Mouse (Mus musculus) intestine, postnatal 0 days (tissue): ENCODE measurements around the gene 1700093K21Rik. TPM values are rescaled to one million over a fixed set of nuclear protein-coding genes. Genes with fewer than 3 reads are reported as not detected.

Experiments used
- ATAC-seq: fragments of 200-750 bp; cut with Nextera tagmentation; 2 replicates; pipeline ENCODE4 v1.8.0; 2017; ENCODE audit warnings: mild to moderate bottlenecking, moderate TSS enrichment, moderate library complexity
- H3K27ac ChIP-seq: fragments of 300-500 bp; sonication (generic); 2 replicates; pipeline ENCODE4 v1.5.1; 2014; ENCODE audit warnings: mild to moderate bottlenecking, low read depth, low read length, moderate library complexity
- H3K27me3 ChIP-seq: fragments of 300-500 bp; sonication (generic); replicated peaks from 2 replicates; pipeline ENCODE4 v1.6.1; 2014; ENCODE audit warnings: low read length, mixed read lengths; ENCODE audit not compliant: control insufficient read depth, insufficient read depth
- H3K36me3 ChIP-seq: fragments of 300-500 bp; sonication (generic); 2 replicates; pipeline ENCODE4 v1.6.1; 2014; ENCODE audit warnings: mild to moderate bottlenecking, moderate library complexity; ENCODE audit not compliant: control insufficient read depth, insufficient read depth
- H3K4me1 ChIP-seq: fragments of 300-500 bp; sonication (generic); replicated peaks from 2 replicates; pipeline ENCODE4 v1.6.1; 2014; ENCODE audit warnings: antibody characterized with exemption, low read length, mixed read lengths; ENCODE audit not compliant: control insufficient read depth, insufficient read depth
- H3K4me2 ChIP-seq: fragments of 300-500 bp; sonication (generic); replicated peaks from 2 replicates; pipeline ENCODE4 v1.6.1; 2014; ENCODE audit warnings: low read depth, mild to moderate bottlenecking, moderate library complexity
- H3K4me3 ChIP-seq: fragments of 300-500 bp; sonication (generic); 2 replicates; pipeline ENCODE4 v1.5.1; 2014; ENCODE audit warnings: low read depth, low read length
- H3K9ac ChIP-seq: fragments of 300-500 bp; sonication (generic); 2 replicates; pipeline ENCODE4 v1.6.1; 2014; ENCODE audit warnings: mild to moderate bottlenecking, low read depth, low read length
- H3K9me3 ChIP-seq: fragments of 300-500 bp; sonication (generic); 2 replicates; pipeline ENCODE4 v1.6.1; 2016; ENCODE audit warnings: mixed run types; ENCODE audit not compliant: control insufficient read depth
- CTCF ChIP-seq: sonication (generic); IDR thresholded peaks from 2 replicates; pipeline ENCODE4 v1.5.1; 2016; ENCODE audit warnings: low read depth, mild to moderate bottlenecking, control low read depth, antibody characterized with exemption, moderate library complexity
- WGBS: fragments of 180-500 bp; shearing (Covaris S2); extraction: QIAGEN DNeasy Blood & Tissue Kit; methylation state at CpG from one replicate; pipeline ENCODE4 v1.1.7; 2014; 5-methylcytosine and 5-hydroxymethylcytosine counted together
- polyA plus RNA-seq: library from polyadenylated mRNA; unstranded; fragments of >200 nt; fragmentation: Nextera tagmentation; extraction: Ambion mirVana; gene quantifications from 2 replicates; pipeline ENCODE4 v1.2.1, GENCODE M21; 2015

Gene 1700093K21Rik
- 0.21 TPM in 1 of 2 replicates, not detected in the other for polyA plus RNA-seq

DNA sequence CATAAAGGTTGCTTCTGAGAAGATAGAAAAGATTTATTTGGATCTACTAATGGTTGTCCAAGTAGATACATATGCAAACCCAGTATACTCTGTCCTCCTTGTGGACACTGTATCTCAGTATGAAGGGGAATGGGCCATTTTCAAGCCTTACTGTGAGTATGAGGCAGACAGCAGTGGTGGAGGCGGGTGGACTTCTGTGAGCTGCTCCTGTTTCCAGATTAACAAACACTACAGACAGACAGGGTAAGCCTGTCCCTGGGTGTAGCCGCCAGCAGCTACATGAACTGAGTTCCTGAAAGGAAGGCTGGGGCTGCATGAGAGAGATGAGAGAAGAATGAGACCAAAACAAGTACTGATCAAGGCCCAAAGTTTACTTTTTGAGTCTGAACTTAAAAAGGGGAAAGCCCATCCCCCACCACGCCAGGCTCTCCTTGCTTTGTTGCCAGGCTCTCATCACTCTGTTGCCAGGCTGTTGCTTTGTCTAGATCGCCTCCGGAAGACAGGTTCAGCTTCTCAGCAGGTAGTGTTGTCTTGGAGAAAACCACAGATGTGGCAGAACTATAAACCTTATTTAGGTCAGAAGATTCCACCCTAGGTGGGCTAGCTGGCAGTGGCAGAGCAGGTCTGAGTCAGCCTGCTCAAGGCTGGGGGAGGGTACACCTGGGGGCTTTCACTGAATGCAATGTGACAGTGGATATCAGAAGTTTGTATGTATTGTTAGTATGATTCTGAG is at the start of gene 1700093K21Rik:
Gene 1700093K21Rik (minus strand): TSS at position 683 of the 733 bp plus-strand sequence.
- H3K4me1 ChIP-seq: no peaks in the 10 kb centered on the region
- H3K27ac ChIP-seq: no peak within 1 kb of the TSS
- 46% methylated on average over 5 of the region's 5 CpGs for WGBS
- H3K27me3 ChIP-seq: no peaks in the 10 kb centered on the region
- H3K4me2 ChIP-seq: no peak within 1 kb of the TSS
- no peak within 1 kb of the TSS for H3K9ac ChIP-seq
- ATAC-seq: no peak
- H3K4me3 ChIP-seq: no peak within 1 kb of the TSS
- no peaks in the 10 kb centered on the region for H3K36me3 ChIP-seq
- TF ChIP-seq CTCF: no peak
- no peaks in the 10 kb centered on the region for H3K9me3 ChIP-seq

GRCm38 (mm10) chr11:23570130-23570529 is 49.2 kb upstream of the 1700093K21Rik start:
- Histone ChIP-seq H3K4me2 (no peak overlapping the region), H3K4me1 (no peaks in the 10 kb centered on the region), H3K9me3 (no peaks in the 10 kb centered on the region), H3K27ac (no peak overlapping the region), H3K9ac (no peak overlapping the region), H3K36me3 (peaks cover 15% of the 10 kb centered on the region), H3K27me3 (no peaks in the 10 kb centered on the region), H3K4me3 (no peak overlapping the region)
- no peak for TF ChIP-seq CTCF
- ATAC-seq: no peak
- 91% methylated on average over 7 of the region's 7 CpGs for WGBS

GRCm38 (mm10) chr11:23565761-23566160 is 44.8 kb upstream of the 1700093K21Rik start:
- Histone ChIP-seq H3K27ac (no peak overlapping the region), H3K4me2 (no peak overlapping the region), H3K4me3 (no peak overlapping the region), H3K27me3 (no peaks in the 10 kb centered on the region), H3K9me3 (no peaks in the 10 kb centered on the region), H3K36me3 (peaks cover 4% of the 10 kb centered on the region; the same call in 1 of the 2 replicates), H3K4me1 (no peaks in the 10 kb centered on the region), H3K9ac (no peak overlapping the region)
- WGBS: 56% methylated on average over 6 of the region's 6 CpGs
- peak; percentile 51; the same call in 1 of the 2 replicates for ATAC-seq
- peak; percentile 91 for TF ChIP-seq CTCF

- TF ChIP-seq CTCF: no peak
- H3K4me1 ChIP-seq: no peaks in the 10 kb centered on the region
- no peak overlapping the region for H3K27ac ChIP-seq
- ATAC-seq: no peak
- no peaks in the 10 kb centered on the region for H3K27me3 ChIP-seq
- H3K9ac ChIP-seq: no peak overlapping the region
- no peaks in the 10 kb centered on the region for H3K9me3 ChIP-seq
- no peak overlapping the region for H3K4me2 ChIP-seq
- no peaks in the 10 kb centered on the region for H3K36me3 ChIP-seq
- no peak overlapping the region for H3K4me3 ChIP-seq
- 62% methylated on average over 6 of the region's 6 CpGs for WGBS
Measured at GRCm38 (mm10) chr11:23557039-23557630, 36.2 kb upstream of the 1700093K21Rik start.

DNA sequence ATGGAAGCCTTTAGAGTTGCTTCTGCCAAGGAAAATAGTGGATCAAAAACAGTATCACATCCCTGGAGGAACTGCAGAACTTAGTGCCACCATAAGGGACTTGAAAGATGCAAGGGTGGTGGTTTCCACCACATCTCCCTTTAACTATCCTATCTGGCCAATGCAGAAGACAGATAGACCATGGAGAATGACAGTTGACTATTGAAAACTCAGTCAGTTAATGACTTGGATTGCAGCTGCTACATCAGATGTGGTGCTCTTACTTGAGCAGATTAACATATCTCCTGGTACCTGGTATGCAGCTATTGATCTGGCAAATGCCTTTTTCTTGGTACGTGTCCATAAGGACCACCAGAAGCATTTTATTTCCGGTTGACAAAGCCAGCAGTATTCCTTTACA is 16.5 kb upstream of the 1700093K21Rik start:
- H3K4me3 ChIP-seq: no peak overlapping the region
- no peak overlapping the region for H3K27ac ChIP-seq
- TF ChIP-seq CTCF: no peak
- no peak overlapping the region for H3K4me2 ChIP-seq
- no peaks in the 10 kb centered on the region for H3K9me3 ChIP-seq
- no peaks in the 10 kb centered on the region for H3K36me3 ChIP-seq
- ATAC-seq: no peak
- H3K27me3 ChIP-seq: no peaks in the 10 kb centered on the region
- no peak overlapping the region for H3K9ac ChIP-seq
- H3K4me1 ChIP-seq: no peaks in the 10 kb centered on the region
- WGBS: 87% methylated on average over 2 of the region's 2 CpGs

- ATAC-seq: no peak
- Histone ChIP-seq H3K27ac (no peak overlapping the region), H3K4me3 (no peak overlapping the region), H3K9ac (no peak overlapping the region), H3K4me2 (no peak overlapping the region), H3K27me3 (no peaks in the 10 kb centered on the region), H3K4me1 (no peaks in the 10 kb centered on the region), H3K36me3 (no peaks in the 10 kb centered on the region), H3K9me3 (no peaks in the 10 kb centered on the region)
- WGBS: 88% methylated on average over 3 of the region's 3 CpGs
- TF ChIP-seq CTCF: no peak
Measured at GRCm38 (mm10) chr11:23518981-23519380, 2.0 kb downstream of the 1700093K21Rik start.
